Mouse (Mus musculus) megakaryocyte, embryonic 14.5 days (primary cell): ENCODE results near the gene Prkch.

Source experiments
- FLI1 ChIP-seq: IDR thresholded peaks from 2 replicates; pipeline ENCODE4 v1.6.1; 2012; ENCODE audit warnings: low read length, inconsistent platforms, mixed read lengths
- GATA1 ChIP-seq: IDR thresholded peaks from 3 replicates; pipeline ENCODE4 v1.6.1; 2012; ENCODE audit warnings: mixed read lengths, low read length, inconsistent platforms, borderline replicate concordance

- no peak for TF ChIP-seq GATA1
- no peak for TF ChIP-seq FLI1
Observed at GRCm38 (mm10) chr12:73788850-73789249, 204.3 kb downstream of the Prkch start.
